Mouse (Mus musculus) heart, postnatal 0 days (tissue): ENCODE data around the gene Amfr. TPM values are rescaled to one million over a fixed set of nuclear protein-coding genes. Genes with fewer than 3 reads are reported as not detected.

Experiments used
- ATAC-seq: fragments of 200-750 bp; cut with Nextera tagmentation; 2 replicates; pipeline ENCODE4 v1.8.0; 2017; ENCODE audit warnings: low read depth, moderate number of reproducible peaks, moderate library complexity; ENCODE audit not compliant: insufficient read depth
- DNase-seq: peaks from one replicate; pipeline ENCODE4 v3.0.0-alpha.2; 2016; ENCODE audit warnings: low spot score
- H3K27ac ChIP-seq: fragments of 300-500 bp; sonication (generic); 2 replicates; pipeline ENCODE4 v1.5.1; 2014; ENCODE audit warnings: low read depth, mild to moderate bottlenecking
- H3K27me3 ChIP-seq: fragments of 300-500 bp; sonication (generic); 2 replicates; pipeline ENCODE4 v1.6.1; 2014; ENCODE audit warnings: low read length, mixed read lengths; ENCODE audit not compliant: control insufficient read depth, insufficient read depth
- H3K36me3 ChIP-seq: fragments of 300-500 bp; sonication (generic); replicated peaks from 2 replicates; pipeline ENCODE4 v1.6.1; 2014; ENCODE audit warnings: low read length, mixed read lengths; ENCODE audit not compliant: control insufficient read depth, insufficient read depth
- H3K4me1 ChIP-seq: fragments of 300-500 bp; sonication (generic); 2 replicates; pipeline ENCODE4 v1.6.1; 2014; ENCODE audit warnings: antibody characterized with exemption; ENCODE audit not compliant: control insufficient read depth, insufficient read depth
- H3K4me2 ChIP-seq: fragments of 300-500 bp; sonication (generic); 2 replicates; pipeline ENCODE4 v1.6.1; 2014; ENCODE audit warnings: low read depth, mild to moderate bottlenecking, low read length, moderate library complexity
- H3K4me3 ChIP-seq: fragments of 300-500 bp; sonication (generic); 2 replicates; pipeline ENCODE4 v1.5.1; 2014; ENCODE audit warnings: low read depth, low read length
- H3K9ac ChIP-seq: fragments of 300-500 bp; sonication (generic); replicated peaks from 2 replicates; pipeline ENCODE4 v1.6.1; 2014; ENCODE audit warnings: low read depth, low read length, mixed read lengths
- H3K9me3 ChIP-seq: fragments of 300-500 bp; sonication (generic); replicated peaks from 2 replicates; pipeline ENCODE4 v1.6.1; 2016; ENCODE audit warnings: low read length; ENCODE audit not compliant: control insufficient read depth
- CTCF ChIP-seq: IDR thresholded peaks from 2 replicates; pipeline ENCODE4 v1.5.1; 2016; ENCODE audit warnings: antibody characterized with exemption, control low read depth, low read depth
- EP300 ChIP-seq: IDR thresholded peaks from 2 replicates; pipeline ENCODE4 v1.6.1; 2016; ENCODE audit warnings: antibody characterized with exemption, low read depth
- WGBS: fragments of 180-500 bp; shearing (Covaris S2); extraction: QIAGEN DNeasy Blood & Tissue Kit; methylation state at CpG from one replicate; pipeline ENCODE4 v1.1.7; 2014; 5-methylcytosine and 5-hydroxymethylcytosine counted together
- microRNA-seq: library from miRNA; unstranded; fragments of <30 nt; microRNA quantifications from one replicate; pipeline ENCODE4, GENCODE M21; 2016
- polyA plus RNA-seq: library from polyadenylated mRNA; unstranded; fragments of >200 nt; fragmentation: Nextera tagmentation; extraction: Ambion mirVana; gene quantifications from 2 replicates; pipeline ENCODE4 v1.2.1, GENCODE M21; 2015
- total RNA-seq: library from RNA; depleted of rRNA; stranded (reverse); fragments of >200 nt; gene quantifications from 2 replicates; pipeline ENCODE4 v1.2.3, GENCODE M21; 2014; ENCODE audit warnings: low replicate concordance; rRNA removed

The Amfr gene
- total and polyA plus RNA-seq, 2 experiments from 2014 or later, result 57.0 to 148 TPM

DNA sequence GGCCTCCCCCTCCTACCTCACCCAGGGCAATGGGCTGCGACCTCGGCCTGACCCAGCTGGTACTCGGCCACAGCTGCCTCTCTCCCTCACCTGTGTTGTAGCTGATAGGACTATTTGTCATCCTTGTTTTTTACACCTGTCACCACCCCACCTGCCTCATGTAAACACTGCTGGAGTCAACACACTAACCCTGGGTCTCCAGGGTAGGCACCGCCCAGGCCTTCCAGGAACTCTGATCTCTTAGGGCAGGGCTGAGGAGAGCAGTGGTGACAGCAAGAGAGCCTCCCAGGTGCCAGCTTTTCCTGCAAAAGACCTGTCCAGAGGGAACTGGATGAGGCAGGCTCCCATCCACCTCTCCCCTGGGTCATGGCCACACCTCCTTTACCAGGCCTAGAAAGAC, 83.4 kb downstream of the Amfr start:
- H3K9ac ChIP-seq, result no peak overlapping the region
- no peak overlapping the region for H3K4me3 ChIP-seq
- WGBS, result 88% methylated on average over 4 of the region's 4 CpGs
- no peak overlapping the region for H3K27ac ChIP-seq
- H3K36me3 ChIP-seq, result no peaks in the 10 kb centered on the region
- DNase-seq (no peak), ATAC-seq (no peak)
- H3K4me2 ChIP-seq, result no peak overlapping the region
- TF ChIP-seq CTCF, result no peak
- H3K4me1 ChIP-seq, result 0 out of 2 replicates have a peak, but pooled peaks cover under 1% of the 10 kb centered on the region
- no peaks in the 10 kb centered on the region for H3K27me3 ChIP-seq
- H3K9me3 ChIP-seq, result no peaks in the 10 kb centered on the region

DNA sequence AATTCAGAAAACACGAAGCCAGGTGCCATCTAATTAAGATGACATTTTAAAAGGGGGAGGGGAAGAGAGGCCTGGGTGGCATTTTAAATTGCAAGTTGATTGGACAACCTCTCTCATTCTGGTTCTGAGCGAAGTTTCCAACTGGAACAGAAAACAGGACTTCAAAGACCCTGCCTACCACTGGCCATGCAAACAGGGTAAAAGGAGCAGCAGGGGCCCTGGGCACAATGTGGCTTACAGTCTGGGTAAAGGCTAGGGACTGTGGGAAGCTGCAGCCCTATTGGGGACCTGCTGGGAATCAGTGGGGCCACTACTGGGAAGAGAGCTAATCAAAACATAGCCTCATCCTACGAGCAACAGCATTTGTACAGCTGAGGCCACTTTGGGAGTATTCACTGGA, 87.1 kb downstream of the Amfr start:
- H3K27ac ChIP-seq, result no peak overlapping the region
- no peaks in the 10 kb centered on the region for H3K36me3 ChIP-seq
- no peak for DNase-seq
- H3K9ac ChIP-seq, result no peak overlapping the region
- WGBS, result 59% methylated on average over 3 of the region's 3 CpGs
- H3K9me3 ChIP-seq, result no peaks in the 10 kb centered on the region
- H3K27me3 ChIP-seq, result no peaks in the 10 kb centered on the region
- TF ChIP-seq EP300, result no peak
- TF ChIP-seq CTCF, result no peak
- H3K4me3 ChIP-seq, result no peak overlapping the region
- no peak for ATAC-seq
- H3K4me2 ChIP-seq, result no peak overlapping the region
- H3K4me1 ChIP-seq, result 0 out of 2 replicates have a peak, but pooled peaks cover 3% of the 10 kb centered on the region

DNA sequence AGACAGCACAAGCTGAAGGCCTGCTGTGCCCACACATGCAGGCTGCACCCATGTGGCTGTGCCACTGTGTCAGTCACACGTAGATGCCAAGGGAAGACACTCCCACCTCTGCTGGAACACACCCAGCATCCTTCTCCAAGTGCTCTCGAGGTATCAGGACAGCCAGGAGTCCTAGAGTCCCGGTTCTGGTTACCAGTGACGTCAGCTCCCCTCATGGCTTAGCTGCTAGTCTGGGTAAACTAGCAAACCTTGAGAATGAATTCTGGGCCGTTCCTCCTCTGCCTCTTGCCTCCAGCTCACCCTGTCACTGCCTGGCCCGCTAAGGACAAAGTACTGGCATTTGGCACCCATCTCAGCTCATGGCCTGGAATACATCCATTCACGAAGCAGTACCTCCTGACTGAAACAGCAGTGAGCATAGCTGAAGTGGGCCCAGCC, 88.7 kb downstream of the Amfr start:
- Histone ChIP-seq H3K4me1 (0 out of 2 replicates have a peak, but pooled peaks cover 3% of the 10 kb centered on the region), H3K27ac (no peak overlapping the region), H3K4me3 (no peak overlapping the region), H3K4me2 (no peak overlapping the region), H3K36me3 (no peaks in the 10 kb centered on the region), H3K9ac (no peak overlapping the region), H3K9me3 (no peaks in the 10 kb centered on the region), H3K27me3 (no peaks in the 10 kb centered on the region)
- TF ChIP-seq EP300, result no peak
- TF ChIP-seq CTCF, result no peak
- DNase-seq, result no peak
- WGBS, result 41% methylated on average over 7 of the region's 7 CpGs
- no peak; the same call in 1 of the 2 replicates for ATAC-seq

Small RNAs within 50 kb of the gene (microRNA-seq; reads per million reads assigned to microRNA genes)
- not detected for gene Gm24159

Other genes with a start within 250 kb of the Amfr start
- 7.1 and 10.7 TPM in 2 replicates for gene Gnao1, start 202.9 kb downstream of the Amfr start, total RNA-seq
- gene Gnao1, start 202.9 kb downstream of the Amfr start, polyA plus RNA-seq, result 5.9 and 8.4 TPM in 2 replicates
- gene Nudt21, start 24.2 kb upstream of the Amfr start, total RNA-seq, result 26.0 and 38.9 TPM in 2 replicates
- 56.7 and 61.5 TPM in 2 replicates for gene Nudt21, start 24.2 kb upstream of the Amfr start, polyA plus RNA-seq
- gene Ogfod1, start 24.4 kb upstream of the Amfr start, total RNA-seq, result 12.9 and 19.6 TPM in 2 replicates
- gene Ogfod1, start 24.4 kb upstream of the Amfr start, polyA plus RNA-seq, result 5.4 and 7.1 TPM in 2 replicates
- gene Bbs2, start 86.1 kb upstream of the Amfr start, total RNA-seq, result 10.1 and 12.6 TPM in 2 replicates
- gene Bbs2, start 86.1 kb upstream of the Amfr start, polyA plus RNA-seq, result 9.1 and 9.5 TPM in 2 replicates
- gene Mt4, start 124.4 kb upstream of the Amfr start, total RNA-seq, result not detected in 2 replicates
- gene Mt4, start 124.4 kb upstream of the Amfr start, polyA plus RNA-seq, result not detected in 2 replicates
- 145 and 217 TPM in 2 replicates for gene Mt3, start 139.8 kb upstream of the Amfr start, total RNA-seq
- gene Mt3, start 139.8 kb upstream of the Amfr start, polyA plus RNA-seq, result 67.4 and 72.3 TPM in 2 replicates
- 87.5 and 117 TPM in 2 replicates for gene Mt2, start 159.8 kb upstream of the Amfr start, total RNA-seq
- gene Mt2, start 159.8 kb upstream of the Amfr start, polyA plus RNA-seq, result 65.7 and 83.0 TPM in 2 replicates
- gene Mt1, start 166.2 kb upstream of the Amfr start, total RNA-seq, result 1,123 and 1,581 TPM in 2 replicates
- gene Mt1, start 166.2 kb upstream of the Amfr start, polyA plus RNA-seq, result 783 and 795 TPM in 2 replicates
- gene Nup93, start 201.7 kb upstream of the Amfr start, total RNA-seq, result 21.9 and 71.8 TPM in 2 replicates
- 29.8 and 31.4 TPM in 2 replicates for gene Nup93, start 201.7 kb upstream of the Amfr start, polyA plus RNA-seq